Mouse (Mus musculus) E14TG2a.4 (cell line): ENCODE data around the gene Nrsn1.

Source experiments
- CTCF ChIP-seq: conservative IDR thresholded peaks from 2 replicates; pipeline ENCODE4 v1.5.1; 2014; ENCODE audit warnings: low read length
- NANOG ChIP-seq: IDR thresholded peaks from 2 replicates; pipeline ENCODE4 v1.6.1; 2014; ENCODE audit warnings: borderline replicate concordance, low read length, mixed read lengths
- POU5F1 ChIP-seq: IDR thresholded peaks from 2 replicates; pipeline ENCODE4 v1.6.1; 2014; ENCODE audit warnings: low read length, borderline replicate concordance

- TF ChIP-seq CTCF: no peak
- no peak for TF ChIP-seq NANOG
- no peak for TF ChIP-seq POU5F1
Observed at GRCm38 (mm10) chr13:25220186-25220787, 50.0 kb downstream of the Nrsn1 start.
